Mouse (Mus musculus) erythroblast, embryonic 14.5 days (primary cell): ENCODE data around the gene Gm17304.

ENCODE experiments used
- GATA1 ChIP-seq: IDR thresholded peaks from 2 replicates; pipeline ENCODE4 v1.6.1; 2012; ENCODE audit warnings: low read length, inconsistent platforms, mixed read lengths
- TAL1 ChIP-seq: IDR thresholded peaks from 3 replicates; pipeline ENCODE4 v1.6.1; 2012; ENCODE audit warnings: low read length, inconsistent platforms, mixed read lengths

DNA sequence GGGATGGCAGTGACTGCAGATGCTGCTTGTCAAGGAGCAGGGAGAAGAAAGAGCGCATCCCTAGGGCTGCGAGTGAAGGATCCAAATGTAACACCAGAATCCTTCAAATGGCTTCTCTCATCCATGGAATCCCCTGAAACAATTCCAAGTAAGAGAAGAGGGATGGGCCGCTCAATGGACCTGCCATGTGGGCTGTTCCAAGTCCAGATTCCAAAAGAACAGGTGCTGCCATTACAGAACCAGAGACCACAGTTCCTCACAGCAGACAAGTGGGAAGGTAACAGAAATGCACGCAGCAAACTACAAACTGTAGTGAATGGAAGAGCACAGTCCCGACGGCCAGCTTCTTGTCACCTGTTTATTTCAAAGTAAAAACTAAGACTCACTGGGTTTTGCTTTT is 11.5 kb downstream of the Gm17304 start:
- TF ChIP-seq GATA1 (no peak), TAL1 (no peak)
